Mouse (Mus musculus): ENCODE results near the gene Batf.

Batf gene

DNA sequence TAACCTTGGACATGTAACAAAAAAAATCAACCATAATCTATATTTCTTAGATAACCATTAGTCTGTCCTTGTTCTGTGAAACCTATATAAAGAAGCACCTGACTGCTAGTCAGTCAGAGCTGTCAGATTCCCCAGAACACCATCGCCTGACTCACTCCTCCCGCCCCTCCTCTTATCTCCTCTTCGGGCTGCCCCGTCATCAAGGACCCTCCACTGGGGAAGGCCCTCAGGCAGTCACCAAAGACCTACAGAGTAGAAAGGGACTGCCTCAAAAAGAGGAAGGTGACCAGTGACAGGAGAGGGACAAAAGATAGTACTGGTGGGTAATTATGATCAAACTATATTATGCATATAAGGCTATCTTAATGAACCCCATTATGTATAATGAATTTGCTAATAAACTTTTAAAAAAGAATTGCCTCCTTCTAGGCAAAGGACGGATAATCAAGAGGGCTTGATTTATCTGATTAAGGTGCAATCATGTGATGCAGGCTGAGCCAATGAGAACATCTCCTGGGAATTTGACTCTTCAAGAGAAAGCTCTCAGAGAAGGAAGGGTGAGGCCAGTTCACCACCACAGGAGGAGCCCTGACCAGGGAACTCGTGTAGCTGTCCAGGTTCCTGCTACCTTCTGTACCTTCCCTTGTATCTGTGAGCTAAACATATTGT lies 40.4 kb downstream of the Batf start:
- DNase-seq (ENCODE audit: low read depth, low spot score) = no peak

DNA sequence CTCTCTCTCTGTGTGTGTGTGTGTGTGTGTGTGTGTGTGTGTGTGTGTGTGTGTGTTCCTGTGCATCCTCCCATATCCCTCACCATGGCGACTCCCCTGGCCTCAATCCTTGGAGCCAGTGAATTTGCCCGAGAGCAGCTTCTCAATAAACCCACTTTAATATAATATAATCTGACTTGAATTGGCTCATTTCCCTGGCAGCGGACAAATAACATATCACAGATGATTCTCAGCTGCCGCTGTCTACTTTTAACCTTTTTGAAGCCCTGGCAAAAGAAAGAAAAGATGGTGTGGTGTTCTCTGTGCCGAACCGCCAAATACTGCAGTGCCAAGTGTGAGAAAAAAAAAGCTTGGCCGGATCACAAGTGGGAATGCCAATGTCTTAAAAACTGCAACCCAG lies 41.7 kb downstream of the Batf start:
- DNase-seq (ENCODE audit: low read depth, low spot score) = no peak

DNA sequence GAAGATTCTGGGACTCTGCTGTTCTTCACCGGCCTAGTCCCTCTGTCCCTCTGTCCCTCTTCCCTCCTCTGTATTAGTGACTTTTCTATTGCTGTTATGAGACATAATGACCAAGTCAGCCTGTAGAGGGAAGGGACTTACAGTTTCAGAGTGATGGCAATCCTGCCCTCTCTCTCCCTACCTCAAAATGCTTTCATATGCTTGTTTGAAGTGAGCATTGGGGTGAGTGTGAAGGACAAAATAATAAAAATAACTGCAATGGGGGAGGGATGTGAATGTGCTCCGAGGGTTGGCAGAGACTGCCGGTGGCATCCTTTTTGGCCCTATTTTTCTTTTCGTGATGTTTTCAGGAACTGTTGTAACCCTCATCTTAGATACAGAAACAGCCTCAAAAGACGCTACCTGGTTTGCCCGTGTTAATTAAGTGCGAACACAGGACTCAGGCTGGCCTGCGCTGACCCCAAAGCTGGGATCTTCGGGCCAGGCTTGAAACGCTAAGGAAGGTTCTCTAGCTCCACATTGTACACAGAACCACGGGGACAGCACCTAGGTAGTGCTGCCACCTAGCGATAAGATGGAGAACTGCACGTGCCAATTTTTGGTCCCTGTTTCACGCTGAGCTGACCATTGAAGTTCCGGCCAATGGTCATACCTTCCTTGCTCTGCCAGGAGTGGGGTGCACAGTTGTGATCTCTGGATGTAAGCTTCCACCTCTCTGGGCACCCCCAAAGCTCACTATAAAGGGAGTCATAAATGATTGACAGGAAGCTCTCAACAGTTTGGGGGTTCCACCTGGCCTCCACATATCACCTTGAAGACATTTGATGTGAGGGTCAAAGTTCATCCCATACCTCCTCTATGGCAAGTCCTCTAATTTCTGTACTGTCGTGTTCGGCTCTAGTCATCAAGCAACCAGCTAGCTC lies 42.8 kb downstream of the Batf start:
- DNase-seq (ENCODE audit: low read depth, low spot score) = peak; percentile 69

DNA sequence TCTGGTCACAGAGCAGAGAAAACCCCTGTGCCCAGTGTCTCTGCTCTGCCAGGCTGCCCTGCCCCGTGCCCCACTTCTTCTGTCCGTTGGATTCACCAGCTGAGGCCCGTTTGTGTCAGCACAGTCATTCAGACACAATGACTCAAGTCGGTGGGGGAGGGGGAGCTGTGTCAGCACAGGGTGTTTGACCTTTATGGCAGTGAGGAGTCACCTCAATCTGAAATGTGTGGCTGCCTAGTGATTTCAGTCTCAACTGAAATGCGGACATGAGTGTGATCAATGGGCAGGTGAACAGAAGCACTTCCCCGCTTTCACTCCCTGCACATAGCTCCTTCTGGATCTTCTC lies 43.4 kb downstream of the Batf start:
- DNase-seq (ENCODE audit: low read depth, low spot score) = no peak

DNA sequence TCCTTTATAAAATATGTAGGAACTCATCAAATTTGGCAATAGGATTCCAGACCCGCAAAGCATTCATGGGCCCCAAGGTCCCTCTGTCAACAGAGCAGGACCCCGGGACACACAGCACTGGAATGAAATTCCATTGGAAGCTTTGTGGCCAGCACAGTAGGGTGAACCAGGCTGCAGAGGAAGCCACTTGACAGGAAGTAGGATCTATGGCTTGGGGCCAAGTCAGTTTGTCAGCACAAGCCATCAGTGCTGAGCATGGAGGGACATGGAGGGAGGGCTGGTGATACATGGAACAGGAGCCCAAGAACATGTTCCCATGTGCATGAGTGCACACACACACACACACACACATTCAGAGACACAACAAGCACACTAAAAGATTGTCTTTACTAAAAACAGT lies 49.7 kb downstream of the Batf start:
- DNase-seq (ENCODE audit: low read depth, low spot score) = no peak

DNA sequence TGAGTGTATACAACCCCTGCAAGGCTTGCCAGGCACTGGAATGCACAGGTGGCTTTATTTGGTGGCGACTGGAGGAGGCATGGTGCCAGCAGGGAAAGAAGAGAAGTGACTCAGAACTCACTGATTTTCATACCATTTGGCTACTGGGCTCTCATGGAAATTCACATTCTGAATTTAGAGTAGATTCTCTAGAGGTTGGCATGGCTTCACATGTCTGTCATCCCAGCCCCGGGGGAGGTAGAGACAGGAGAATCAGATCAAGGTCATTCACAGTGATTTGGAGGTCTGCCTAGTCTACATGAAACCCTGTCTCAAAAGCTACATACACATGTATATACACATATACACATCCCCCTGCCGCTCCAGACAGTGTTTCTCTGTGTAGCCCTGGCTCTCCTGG lies 50.5 kb downstream of the Batf start:
- no peak for DNase-seq (ENCODE audit: low read depth, low spot score)

DNA sequence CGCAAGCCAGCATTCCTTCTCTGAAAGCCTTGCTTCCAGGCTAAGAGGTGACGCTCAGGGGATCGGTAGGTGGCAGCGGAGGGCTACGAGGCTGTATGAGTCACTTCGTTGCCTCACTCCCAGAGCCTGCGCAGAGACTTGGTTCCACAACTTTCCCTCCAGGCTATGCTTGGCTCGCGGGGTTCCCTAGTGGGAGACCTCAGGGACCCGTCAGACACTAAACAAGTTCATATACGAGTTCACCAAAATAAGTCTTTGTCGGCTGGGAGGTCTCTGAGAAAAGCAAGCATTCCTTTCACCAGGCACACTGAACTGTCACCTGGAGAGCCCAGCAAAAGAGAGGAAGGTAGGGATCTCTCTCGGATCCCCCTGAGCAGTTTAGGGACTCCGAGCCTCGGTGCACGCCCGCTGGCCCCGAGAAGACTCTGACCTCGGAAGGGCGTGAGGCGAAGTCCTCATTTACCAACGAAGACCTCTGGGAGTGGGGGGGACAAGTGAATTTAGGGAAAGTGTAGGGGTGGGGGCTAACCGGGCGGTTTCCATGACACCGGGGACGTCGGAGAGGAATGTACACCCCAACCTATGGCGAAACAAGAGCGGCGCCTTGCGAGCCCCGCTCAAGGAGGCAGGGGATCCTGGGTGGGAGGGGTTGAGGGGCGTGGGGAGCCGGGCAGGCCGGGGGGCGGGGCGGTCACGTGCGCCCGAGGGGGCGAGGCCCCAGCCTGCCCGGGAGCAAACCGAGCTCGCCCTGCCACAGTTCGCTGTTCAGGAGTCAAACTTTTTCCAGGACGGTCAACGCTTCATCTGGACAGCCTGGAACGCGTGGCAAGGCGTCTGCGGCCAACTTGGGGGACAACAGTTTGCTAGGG lies 59.6 kb downstream of the Batf start, which contains the start of gene Flvcr2:
Flvcr2 (plus strand) TSS at position 713 of the 869 bp plus-strand sequence.
- DNase-seq (ENCODE audit: low read depth, low spot score) = peak; percentile 75

DNA sequence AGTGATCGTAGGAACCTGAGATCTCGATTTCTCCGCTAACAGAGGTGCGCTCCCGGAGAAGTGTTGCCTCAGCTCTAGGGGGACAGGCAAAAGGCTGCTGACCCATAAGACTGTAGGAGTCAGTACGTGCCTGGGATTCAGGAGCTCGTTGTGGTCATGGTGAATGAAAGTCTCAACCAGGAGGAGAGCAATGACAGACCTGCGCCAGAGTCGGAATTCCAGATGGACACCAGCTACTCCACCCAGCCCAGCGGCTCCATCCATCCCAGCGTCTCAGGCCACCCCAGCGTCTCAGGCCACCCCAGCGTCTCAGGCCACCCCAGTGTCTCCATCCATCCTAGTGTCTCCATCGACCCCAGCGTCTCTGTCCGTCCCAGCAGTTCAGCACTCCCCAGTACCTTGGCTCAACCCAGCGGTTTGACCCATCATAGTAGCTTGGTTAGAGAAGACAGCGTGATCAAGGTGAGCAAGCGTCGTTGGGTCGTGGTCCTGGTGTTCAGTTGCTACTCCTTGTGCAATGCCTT lies 60.3 kb downstream of the Batf start:
- DNase-seq (ENCODE audit: low read depth, low spot score) = no peak

DNA sequence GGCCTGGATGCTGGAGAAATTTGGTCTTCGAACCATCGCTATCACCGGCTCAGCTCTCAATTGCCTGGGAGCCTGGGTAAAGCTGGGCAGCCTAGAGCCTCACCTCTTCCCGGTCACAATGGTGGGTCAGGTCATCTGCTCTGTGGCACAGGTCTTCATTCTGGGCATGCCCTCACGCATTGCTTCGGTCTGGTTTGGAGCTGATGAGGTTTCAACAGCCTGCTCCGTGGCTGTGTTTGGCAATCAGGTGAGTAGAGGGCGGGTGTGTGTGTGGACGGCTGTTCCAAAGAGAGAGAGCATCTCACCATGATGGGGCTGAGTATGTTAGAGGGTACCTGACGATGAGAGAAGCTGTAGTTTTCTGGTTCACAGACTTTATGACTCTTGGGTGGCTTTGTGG lies 60.9 kb downstream of the Batf start:
- no peak for DNase-seq (ENCODE audit: low read depth, low spot score)

DNA sequence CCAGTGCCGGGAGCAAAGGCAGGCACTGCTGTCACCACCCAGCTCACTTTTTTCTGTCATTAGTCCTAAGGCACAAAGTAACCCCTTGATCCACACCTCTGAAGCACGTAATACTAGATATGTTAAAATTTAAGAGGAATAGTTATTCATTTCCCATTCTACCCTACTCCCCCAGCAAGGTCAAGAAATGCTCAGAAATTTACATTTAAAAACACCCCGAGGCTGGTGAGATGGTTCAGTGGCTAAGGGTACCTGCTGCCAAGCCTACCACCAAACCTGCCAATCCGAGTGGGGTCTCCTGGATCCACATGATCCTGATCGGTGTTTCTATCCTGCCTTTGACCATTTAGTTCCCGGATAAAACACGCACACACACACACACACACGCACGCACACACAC lies 63.4 kb downstream of the Batf start:
- no peak for DNase-seq (ENCODE audit: low read depth, low spot score)

DNA sequence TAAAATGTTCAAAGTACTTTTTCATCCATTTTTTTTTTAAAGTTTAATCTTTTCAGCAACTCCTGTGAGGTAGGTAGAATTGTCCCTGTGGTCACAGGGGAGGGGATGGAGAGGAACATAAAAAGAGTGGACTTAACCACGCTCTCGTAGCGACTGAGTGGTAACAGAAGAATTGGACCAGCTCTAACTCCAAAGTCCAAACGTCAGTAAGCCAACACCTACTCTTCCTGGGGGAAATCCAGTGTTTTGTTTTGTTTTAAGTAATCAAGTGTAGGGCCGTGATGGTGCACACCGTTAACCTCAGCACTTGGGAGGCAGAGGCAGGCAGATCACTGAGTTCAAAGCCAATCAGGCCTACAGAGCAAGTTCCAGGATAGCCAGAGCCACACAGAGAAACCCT lies 65.6 kb downstream of the Batf start:
- DNase-seq (ENCODE audit: low read depth, low spot score) = no peak

DNA sequence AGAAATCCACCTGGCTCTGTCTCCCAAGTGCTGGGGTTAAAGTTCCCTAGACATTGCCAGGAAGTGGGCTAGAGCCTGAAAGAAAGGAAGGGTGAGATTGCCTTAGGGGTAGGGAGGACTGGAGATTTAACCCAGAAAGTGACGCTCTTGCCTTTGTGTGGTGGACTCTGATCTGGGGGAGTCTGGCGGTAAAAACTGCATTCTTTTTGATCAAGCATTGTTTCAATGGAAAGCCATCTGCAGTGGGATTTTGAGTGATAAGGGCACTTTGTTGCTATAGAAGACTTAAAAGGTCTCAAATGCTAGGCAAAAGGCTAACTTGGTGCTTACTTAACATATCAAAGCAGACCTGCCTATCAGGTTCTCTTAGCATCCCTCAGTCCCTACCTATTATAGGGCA lies 66.8 kb downstream of the Batf start:
- DNase-seq (ENCODE audit: low read depth, low spot score) = no peak

DNA sequence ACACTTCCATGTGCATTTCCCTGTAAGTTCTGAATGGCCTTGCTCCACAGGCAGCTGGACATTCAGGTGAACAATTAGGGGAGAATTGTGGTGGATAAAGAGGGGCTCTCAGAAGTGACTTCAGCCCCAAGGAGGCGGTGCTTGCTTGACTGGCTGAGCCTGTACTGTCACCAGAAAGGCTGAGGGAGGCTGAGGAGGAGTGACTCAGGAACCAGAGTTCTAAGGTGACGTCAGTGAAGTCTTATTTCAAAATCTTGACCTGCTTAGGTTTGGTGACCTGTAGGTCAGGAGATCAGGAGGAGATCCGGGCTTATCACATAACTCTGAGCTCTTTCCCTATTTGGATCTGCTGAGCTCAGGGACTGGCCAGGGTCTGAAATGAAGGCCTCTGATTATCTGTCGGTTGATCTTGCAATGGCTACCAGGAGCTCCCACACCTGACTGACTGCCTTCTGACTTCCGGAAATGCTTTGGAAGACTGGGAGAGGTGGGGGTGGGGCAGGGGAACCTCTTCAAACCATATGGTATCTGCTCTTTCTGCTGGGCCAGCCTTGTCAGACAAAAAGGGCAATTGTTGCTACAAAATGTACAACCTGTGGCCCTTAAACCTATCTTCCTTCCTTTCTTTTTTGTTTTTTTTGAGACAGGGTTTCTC lies 68.3 kb downstream of the Batf start:
- no peak for DNase-seq (ENCODE audit: low read depth, low spot score)

DNA sequence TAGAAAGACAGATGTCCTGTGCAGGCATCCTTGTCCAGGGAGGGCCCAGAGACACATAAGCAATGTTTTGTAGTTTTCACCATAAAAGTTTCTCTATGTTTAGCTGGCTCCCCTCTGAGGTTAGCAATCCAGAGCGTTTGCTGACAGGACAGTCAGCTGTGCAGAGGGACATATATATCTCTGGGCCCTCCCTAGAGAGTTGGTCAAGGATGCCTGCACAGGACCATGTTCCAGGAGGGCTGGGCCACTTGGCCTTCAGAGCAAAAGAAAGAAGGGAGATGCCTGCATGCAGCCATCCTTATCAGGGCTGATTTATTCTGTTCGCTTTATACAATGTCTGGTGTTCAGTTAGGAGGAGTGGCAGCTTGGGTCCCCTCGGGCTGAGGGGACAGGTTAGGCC lies 70.0 kb downstream of the Batf start:
- no peak for DNase-seq (ENCODE audit: low read depth, low spot score)

DNA sequence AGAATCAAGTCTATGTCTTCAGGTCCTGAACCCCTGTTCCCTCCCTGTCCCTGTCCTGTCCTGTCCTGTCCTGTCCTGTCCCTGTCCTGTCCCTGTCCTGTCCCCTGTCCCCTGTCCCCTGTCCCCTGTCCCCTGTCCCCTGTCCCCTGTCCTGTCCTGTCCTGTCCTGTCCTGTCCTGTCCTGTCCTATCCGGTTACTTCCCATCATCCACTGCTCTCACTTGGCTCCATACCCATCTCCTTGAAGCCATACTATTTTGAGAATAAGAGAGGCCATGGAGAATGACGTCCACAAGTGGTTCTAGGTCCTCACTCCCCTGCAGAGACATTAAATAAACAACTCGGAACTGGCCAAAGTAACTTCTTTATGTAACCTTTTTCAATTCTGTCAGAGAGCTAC lies 70.6 kb downstream of the Batf start:
- DNase-seq (ENCODE audit: low read depth, low spot score) = no peak

All from mesoderm, embryonic 11.5 days (tissue).